Mouse (Mus musculus): ENCODE measurements around the gene Dkkl1.
"Not testable (repeated sequence)": the region's sequence is repeated elsewhere in the genome, so short reads cannot be mapped to it uniquely, and the experiment has no call there.

The Dkkl1 gene

DNA sequence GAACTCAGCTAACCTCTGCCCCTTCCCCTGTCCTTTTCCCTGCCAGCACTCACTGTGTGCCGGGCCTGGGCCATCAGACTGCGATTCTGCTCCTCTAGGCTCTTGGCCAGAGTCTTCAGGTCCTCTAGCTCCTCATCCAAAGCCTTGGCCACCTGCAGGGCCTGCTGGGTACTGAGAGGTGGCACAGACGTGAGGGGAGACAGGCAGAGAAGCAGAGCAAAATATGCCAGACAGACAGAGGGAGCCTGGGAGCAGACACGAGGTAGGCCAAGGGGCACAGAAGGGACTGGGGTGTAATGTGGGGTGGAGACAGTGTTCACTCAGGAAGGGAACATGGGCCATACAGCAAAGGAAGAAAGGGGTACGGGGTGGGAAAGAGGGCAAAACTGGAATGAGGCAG is 18.5 kb downstream of the Dkkl1 start:
- DNase-seq (ENCODE audit: low spot score in 2 of 2): no peak

DNA sequence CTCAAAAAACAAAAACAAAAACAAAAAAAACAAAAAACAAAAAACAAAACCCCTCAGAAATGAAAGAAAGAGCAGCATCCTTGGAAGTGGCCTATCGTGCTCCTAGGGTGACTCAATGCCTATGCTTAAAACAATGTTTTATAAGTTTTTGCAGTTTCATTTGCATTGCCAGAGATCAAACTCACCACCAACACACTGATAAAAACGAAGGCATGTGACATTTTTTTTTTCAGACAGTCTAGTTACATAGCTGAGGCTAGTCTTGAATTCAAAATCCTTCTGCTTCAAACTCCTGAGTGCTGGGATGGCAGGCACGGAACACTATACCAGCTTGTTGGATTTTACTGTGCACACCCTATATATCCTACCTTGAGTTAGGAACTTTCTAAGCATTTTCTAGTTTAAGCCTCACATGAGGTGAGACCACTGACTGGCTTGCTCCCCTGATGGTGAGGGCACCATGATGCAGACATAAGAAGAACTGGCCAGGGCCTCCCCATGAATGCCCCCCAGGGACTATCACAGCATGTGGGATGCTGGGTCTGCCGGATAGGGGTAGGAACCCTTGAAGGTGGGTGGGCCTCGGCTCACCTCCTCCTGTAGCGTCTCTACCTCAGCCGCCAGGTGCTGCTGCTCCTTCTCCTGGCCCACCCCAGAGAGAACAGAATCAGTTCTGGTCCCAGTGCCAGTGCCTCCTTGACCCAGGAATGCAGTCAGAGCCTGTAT is 19.2 kb downstream of the Dkkl1 start:
- DNase-seq (ENCODE audit: low spot score in 2 of 2): no peak

DNA sequence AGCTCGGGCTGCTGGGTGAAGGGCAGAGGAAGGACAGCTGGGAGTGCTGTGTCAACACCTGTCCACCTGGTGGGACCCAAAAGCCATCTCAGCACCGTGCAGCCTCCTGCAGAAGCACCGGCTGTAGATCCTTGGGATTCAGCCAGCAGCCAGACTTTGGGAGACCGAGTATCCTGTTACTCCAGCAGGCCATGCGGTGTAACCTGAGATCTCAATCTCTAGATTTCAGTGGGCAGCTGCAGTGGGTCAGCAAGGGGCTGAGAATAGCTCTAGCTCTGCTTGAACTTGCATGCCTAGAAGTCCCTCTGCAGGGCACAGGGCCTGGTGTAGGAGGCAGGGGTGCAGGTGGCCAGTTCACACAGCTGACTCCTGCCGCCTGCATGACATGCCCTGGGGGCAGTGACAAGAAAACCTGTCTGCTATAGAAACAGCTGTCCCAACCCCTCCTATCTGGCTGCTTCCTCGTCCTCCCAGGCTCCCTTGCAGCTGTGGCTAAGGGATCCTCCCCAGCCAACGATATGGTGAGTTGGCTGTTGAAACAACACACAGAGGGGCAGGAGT is 20.1 kb downstream of the Dkkl1 start:
- no peak for DNase-seq (ENCODE audit: low spot score in 2 of 2)

DNA sequence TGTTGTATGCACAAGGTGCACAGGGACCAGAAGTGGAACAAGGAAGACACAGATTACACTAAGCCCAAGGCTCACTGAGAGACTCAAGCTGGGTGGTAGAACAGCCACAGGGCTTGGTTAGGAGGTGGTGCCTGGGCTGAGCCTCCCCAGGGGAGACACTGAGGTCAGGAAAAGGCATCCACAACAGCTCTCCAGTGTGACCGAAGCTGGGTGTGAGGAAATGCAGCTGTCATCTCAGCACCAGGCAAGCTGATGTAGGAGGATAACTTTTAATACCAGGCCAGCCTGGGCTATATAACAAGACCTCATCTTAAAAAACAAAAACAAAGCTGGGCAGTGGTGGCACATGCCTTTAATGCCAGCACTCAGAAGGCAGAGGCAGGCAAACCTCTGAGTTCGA is 20.8 kb downstream of the Dkkl1 start:
- no peak for DNase-seq (ENCODE audit: low spot score in 2 of 2)

DNA sequence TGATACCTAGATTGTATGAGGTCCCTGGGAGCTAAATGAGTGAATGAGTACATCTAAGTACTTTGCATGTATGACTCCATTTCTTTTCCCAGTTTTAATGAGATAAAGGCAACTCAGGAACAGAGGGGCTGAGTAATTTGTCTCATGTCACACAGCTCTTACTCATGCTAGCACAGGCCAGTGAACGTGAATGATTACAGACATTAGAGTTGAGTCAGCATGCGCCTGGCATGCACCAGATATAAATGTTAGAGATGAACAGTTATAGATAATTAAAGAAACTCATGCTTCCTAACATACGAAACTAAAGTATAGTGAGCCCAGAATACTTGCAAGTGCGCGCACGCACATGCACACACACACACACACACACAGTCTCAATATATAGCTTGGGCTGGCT is 21.8 kb downstream of the Dkkl1 start:
- no peak for DNase-seq (ENCODE audit: low spot score in 2 of 2)

DNA sequence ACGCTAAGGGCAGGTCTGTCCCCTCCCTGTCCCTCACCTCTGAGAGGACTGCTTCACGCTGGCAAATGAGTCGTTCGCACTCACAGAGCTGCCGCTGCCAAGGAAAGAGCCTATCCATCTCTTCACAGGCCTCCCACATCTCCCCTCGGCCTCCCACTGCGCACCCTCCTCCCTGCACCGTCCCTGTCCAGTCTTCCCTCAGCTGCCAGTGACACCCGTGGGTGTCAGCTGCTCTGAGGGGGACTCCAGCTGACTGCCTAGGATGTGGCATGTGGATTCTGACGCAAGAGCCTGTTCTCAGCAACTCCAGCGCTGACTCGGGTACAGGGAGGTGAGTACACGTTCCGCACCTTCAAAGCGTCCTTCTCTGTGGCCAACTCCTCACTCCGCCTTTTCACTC is 22.3 kb downstream of the Dkkl1 start:
- DNase-seq (ENCODE audit: low spot score in 2 of 2): no peak

DNA sequence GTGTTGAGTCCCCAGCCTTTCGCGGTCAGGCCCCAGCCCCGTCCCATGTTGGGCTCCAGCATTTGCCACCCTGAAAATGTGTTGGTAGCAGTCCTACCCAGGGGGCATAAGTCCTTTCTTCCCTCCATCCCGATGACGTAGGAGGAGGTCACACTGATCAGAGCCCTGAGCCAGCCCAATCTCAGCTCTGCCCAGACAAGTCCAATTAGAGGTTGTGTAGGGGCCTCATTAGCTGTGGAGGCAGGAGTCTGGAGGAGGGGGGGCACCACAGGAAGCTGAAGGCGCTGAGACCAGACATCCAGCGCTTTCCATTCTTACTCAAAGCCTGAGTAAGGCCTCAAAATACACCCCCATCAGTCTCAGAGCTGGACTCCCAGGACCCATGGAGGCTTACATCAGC is 26.0 kb downstream of the Dkkl1 start:
- DNase-seq (ENCODE audit: low spot score in 2 of 2): no peak

DNA sequence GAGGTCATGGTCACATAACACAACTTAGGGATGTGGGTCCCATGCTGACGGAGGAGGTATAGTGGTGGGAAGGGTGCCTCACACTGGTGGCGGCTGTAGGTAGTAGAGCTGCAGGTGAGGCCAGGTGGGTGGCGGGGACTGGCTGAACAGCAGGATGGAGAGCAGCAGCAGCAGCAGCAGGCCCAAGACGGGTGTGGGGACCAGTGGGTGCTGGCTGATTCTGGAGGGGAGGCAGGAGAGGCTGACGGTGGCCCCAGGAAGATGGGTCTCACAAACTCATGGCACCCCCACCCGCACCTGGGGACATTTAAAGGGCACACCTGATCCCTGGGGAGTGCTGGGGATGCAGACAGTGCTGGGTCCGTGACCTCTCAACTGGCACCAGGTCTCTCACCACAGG is 28.3 kb downstream of the Dkkl1 start:
- DNase-seq (ENCODE audit: low spot score in 2 of 2): no peak

DNA sequence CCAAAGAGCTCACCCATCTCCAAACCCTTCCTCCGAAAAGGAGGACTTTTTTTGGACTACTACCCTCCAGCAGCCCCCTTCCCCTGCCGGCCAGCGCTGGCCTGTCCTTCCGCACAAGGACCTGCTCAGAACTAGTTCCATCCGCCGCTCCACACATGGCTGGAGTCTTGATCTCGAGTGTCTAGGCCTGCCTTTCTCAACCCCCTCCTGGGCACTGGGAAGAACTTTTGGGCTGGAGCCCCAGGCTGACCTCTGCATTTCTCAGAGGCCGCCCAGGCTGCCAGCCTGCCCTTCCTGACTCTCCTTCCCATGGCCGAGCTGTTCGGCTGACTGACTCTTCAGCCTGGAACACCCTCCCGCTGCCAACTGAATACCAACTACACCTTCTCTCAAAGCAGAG is 29.3 kb downstream of the Dkkl1 start:
- no peak for DNase-seq (ENCODE audit: low spot score in 2 of 2)

DNA sequence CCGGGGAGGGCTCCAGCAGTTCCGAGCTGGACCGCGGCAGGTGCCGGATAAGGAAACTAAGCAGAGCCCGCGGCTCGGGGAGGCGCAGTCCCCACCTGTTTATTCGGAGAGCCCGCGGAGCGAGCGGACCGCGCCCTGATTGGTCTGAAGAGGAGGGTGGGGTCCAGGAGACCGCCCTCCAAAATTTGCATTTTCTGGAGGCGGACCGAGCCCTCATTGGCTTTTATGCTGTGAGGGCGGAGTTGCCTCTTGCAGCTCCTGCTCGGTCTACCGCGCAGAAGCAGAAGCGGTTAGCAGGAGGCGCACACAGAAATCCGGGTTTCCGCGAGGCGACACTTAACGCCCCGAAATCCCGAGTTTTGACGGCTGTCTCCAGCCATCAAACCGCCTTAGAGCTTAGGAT is 29.7 kb downstream of the Dkkl1 start:
- peak; percentile 92 to 93 for DNase-seq (ENCODE audit: low spot score in 2 of 2)

DNA sequence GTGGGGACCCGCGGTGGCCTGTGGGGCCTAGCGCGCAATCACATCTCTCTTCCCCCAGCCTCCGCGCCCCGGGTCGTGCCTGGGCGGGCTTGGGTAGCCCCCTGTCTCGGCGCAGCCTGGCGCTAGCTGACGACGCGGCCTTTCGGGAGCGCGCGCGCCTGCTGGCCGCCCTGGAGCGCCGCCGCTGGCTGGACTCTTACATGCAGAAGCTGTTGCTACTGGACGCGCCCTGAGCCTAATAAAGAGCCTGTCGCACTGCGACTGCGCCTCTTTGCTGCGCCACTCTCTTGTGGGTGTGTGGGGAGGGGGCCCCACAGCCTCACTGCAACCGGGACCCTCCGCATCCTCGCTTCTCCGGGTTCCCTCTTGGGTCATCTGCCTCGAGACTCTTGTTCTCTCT is 30.4 kb downstream of the Dkkl1 start:
- DNase-seq (ENCODE audit: low spot score in 2 of 2): no peak

DNA sequence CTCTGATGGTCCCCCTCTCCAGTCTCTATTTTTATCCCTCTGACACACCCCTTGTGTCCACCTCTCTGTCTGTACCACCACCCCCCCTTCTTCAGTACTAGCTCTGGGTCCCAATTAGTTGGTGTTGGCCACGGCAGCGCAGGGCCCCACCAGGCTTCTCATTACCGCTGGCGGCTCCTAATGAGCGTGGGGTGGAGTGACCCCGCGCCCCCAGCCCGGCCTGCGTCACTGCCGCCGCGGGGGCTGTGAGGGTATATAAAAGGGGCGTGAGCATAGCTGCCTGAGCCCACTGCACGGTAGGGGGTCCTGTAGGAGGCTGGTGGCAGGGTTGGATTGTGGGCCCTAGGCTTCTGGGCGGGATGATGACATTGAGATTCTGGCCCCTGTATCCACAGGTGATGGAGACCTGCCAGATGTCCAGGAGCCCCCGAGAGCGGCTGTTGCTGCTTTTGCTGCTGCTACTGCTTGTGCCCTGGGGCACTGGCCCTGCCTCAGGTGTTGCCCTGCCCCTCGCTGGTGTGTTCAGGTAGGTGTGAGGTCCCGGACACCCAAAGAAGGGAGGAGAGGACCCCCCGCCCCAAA is 31.0 kb downstream of the Dkkl1 start, which contains the start of gene Pth2:
Gene Pth2 (plus strand): TSS at position 100 of the 582 bp plus-strand sequence.
- DNase-seq (ENCODE audit: low spot score in 2 of 2): peak in 1 of 2 experiments; percentile 36

DNA sequence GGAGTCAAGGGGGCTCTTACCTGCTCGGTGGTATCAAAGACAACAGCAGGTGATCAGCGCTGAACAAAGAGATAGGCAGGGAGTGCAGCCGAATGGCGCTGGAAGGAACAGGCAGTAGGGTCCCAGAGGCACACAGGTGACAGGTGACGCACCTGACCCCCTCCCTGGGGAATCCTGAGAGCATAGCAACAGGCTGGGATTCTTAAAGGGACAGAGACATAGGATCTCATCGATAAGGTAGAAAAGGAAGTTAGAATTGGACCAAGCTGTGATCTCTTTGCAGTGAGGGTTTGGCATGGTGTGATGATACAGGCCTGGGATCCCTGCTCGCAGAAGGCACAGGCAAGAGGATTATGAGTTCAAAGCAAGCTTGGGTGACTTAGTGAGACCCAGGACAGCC is 32.5 kb downstream of the Dkkl1 start, which contains the start of gene Gfy:
Gene Gfy (minus strand): TSS at position 101 of the 400 bp plus-strand sequence.
- DNase-seq (ENCODE audit: low spot score in 2 of 2): no peak

DNA sequence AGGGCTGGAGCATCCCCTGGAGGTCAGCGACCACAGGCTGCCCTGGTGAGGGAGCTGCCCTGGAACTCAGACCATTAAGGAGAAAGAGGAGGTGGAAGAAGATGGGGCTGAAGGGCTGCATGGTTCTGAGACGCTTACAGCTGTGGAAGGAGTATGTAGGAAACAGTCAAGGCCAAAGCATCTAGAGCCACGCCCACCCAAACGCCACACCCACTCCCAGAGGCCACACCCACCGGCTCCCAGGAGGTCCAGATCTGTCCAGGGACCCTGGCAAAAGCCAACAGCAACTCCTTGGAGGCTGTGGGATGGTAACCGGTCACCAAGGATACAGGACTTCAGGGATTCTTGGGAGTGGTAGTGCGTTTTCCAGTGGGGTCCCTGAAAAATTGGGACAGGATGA is 33.4 kb downstream of the Dkkl1 start:
- no peak for DNase-seq (ENCODE audit: low spot score in 2 of 2)

DNA sequence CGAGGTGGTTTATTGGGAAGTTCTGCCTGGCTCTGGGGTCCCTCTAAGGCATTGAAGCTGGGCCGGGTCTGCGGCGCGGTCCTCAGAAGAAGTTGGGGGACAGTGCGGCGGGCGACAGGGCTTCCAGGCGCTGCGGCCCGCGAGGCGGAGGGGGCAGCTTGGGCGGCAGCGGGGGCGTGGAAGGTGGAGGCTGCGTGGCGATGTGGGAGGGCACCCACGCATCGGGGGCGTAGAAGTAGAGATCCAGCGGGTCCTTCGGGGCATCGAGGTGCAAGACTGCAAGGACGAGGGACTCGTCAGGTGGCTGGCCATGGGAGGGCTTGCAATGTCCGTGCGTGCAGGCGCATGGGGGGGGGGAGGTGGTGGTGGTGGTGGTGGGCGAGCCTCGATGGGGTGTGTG is 35.6 kb downstream of the Dkkl1 start:
- DNase-seq (ENCODE audit: low spot score in 2 of 2): peak in 1 of 2 experiments; percentile 52

DNA sequence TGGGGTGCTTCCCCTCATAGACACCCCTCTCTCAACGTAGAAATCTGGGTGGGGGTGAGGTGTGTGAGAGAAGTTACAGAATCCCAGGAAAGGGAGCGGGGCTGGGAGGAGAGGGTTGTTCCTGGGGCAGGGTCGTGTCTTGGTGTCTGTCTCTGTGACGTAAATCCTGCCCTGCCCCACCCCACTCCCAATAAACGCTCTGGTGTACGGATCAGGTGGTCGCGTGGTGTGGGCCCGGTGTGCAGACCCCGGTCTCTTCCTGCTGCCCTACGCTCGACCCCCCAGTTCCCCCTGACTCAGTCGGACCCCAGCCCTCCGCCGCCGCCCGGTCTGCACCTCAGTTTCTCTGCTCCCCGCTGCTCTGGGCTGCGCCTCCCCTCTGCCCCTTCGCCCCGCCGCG is 36.0 kb downstream of the Dkkl1 start:
- no peak for DNase-seq (ENCODE audit: low spot score in 2 of 2)

DNA sequence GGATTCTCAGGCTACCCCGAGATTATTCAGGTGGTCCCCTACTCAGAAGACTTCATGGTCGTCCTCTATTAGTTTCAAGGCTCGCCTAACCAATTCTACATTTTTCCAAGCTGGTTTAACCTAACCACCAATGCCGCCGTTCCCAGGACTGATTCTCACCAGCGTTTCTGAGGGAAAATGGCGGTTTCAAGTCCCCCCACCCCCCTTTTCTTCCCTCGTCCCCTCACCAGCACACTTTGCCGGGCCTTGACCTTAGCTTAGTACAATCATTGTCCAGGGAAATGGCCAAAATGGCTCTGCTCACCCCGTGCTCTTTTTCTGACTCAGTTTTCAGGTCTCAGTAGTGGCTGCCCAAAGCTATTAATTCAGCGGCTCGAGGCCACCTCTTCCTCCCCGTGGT is 36.5 kb downstream of the Dkkl1 start:
- DNase-seq (ENCODE audit: low spot score in 2 of 2): no peak

DNA sequence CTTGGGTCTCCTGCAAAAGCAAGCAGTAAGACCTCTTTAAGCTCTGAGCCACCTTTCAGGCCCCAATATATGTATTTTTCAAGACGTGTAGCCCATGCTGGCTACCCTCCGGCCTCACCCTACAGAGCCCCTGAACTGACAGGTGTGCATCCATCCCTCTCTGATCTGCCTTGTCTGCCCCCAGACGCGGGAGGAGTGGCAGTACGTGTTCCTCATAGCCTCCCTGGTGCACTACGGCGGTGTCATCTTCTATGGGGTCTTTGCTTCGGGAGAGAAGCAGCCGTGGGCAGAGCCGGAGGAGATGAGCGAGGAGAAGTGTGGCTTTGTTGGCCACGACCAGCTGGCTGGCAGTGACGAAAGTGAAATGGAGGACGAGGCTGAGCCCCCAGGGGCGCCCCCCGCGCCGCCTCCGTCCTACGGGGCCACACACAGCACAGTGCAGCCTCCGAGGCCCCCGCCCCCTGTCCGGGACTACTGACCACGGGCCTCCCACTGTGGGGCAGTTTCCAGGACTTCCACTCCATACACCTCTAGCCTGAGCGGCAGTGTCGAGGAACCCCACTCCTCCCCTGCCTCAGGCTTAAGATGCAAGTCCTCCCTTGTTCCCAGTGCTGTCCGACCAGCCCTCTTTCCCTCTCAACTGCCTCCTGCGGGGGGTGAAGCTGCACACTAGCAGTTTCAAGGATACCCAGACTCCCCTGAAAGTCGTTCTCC is 37.2 kb downstream of the Dkkl1 start:
- peak in 1 of 2 experiments; percentile 40 for DNase-seq (ENCODE audit: low spot score in 2 of 2)

DNA sequence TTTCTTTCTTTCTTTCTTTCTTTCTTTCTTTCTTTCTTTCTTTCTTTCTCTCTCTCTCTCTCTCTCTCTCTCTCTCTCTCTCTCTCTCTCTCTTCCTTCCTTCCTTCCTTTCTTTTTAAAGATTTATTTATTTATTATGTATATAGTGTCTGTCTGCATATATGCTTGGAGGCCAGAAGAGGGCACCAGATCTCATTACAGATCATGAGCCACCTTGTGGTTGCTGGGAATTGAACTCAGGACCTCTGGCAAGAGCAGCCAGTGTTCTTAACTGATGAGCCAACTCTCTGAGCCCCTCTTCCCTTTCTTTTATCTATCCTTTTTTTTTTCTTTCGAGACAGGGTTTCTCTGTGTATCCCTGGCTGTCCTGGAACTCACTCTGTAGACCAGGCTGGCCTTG is 38.2 kb downstream of the Dkkl1 start:
- DNase-seq (ENCODE audit: low spot score in 2 of 2): not testable (repeated sequence)

DNA sequence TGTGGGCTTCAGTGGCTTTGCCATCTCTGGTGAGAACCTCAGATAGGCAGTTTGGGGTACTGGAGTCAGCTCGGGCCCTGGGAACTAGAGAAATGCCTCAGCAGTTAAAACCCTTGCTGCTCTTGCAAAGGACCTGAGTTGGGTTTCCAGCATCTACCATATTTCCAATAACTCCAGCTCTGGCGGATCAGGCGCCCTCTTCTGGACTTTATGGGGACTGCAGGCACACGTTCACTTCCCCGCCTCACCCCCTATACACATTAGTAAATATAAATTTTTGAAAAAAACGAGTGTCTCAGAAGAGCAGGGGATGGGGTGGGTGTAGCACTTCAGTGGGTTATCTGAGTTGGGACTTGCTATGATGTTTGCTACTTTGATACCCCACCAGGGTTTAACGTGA is 39.0 kb downstream of the Dkkl1 start:
- DNase-seq (ENCODE audit: low spot score in 2 of 2): no peak

DNA sequence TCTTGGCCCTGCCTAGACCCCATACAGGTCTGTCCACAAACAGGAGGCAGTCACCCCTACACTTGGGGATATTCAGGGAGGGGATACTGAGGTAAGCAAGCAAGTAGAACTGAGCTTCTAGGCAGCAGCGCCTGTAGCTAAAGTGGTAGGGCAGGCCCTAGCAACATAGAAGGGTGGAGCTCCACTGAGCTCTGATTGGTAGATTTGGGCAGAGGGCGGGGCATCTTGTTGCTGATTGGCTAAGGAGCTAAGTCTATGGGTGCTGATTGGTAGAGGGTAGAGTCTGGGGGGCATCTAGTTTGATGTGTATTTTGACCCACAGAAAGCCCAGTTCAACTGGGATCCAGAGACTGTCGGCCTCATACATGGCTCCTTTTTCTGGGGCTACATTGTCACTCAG is 42.5 kb downstream of the Dkkl1 start:
- peak in 1 of 2 experiments; percentile 68 for DNase-seq (ENCODE audit: low spot score in 2 of 2)

DNA sequence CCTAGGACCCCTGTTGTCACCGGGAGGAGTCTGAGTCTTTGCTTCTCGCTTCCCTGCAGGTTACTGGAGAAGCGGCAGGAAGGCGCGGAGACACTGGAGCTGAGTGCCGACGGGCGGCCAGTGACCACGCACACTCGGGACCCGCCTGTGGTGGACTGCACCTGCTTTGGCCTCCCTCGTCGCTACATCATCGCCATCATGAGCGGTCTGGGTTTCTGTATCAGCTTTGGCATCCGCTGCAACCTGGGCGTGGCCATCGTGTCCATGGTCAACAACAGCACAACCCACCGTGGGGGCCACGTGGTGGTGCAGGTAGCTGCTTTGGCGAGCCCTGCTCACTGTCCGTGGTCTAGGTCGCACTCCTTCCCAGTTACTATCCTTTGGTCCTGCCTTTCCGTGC is 43.3 kb downstream of the Dkkl1 start:
- no peak for DNase-seq (ENCODE audit: low spot score in 2 of 2)

All from right cerebral cortex, postnatal 10 days (tissue).